Mouse (Mus musculus): Measurements from ENCODE around the gene Ppp1r32. TPM values are rescaled to one million over a fixed set of nuclear protein-coding genes. Genes with fewer than 3 reads are reported as not detected.
A peak's percentile ranks its signal among the peaks of the same experiment; 100 is the strongest.

Ppp1r32 gene
- total RNA-seq (2015; ENCODE audit: low replicate concordance) (not detected in 2 replicates), total RNA-seq (2017; ENCODE audit: low replicate concordance) (0.94 TPM in 1 of 2 replicates, not detected in the other)

GRCm38 (mm10) chr19:10482703-10483102 is at the start of gene Ppp1r32:
TSS of gene Ppp1r32 (minus strand) at chr19:10482928.
- no peak for ATAC-seq (replicated peaks; ENCODE audit: low FRiP score, poor library complexity, severe bottlenecking)

GRCm38 (mm10) chr19:10530082-10530481 is 47.4 kb upstream of the Ppp1r32 start:
- ATAC-seq (replicated peaks; ENCODE audit: low FRiP score, poor library complexity, severe bottlenecking): no peak

GRCm38 (mm10) chr19:10525910-10526309 is 43.2 kb upstream of the Ppp1r32 start, which contains the start of gene Sdhaf2:
TSS of gene Sdhaf2 (minus strand) at chr19:10526142.
- peak; percentile 48 for ATAC-seq (replicated peaks; ENCODE audit: low FRiP score, poor library complexity, severe bottlenecking)

- peak; percentile 89 for ATAC-seq (replicated peaks; ENCODE audit: low FRiP score, poor library complexity, severe bottlenecking)
Measured at GRCm38 (mm10) chr19:10525106-10525901, 42.6 kb upstream of the Ppp1r32 start, which contains the start of gene Cpsf7. TSS of gene Cpsf7 (plus strand) at chr19:10525266.

- ATAC-seq (replicated peaks; ENCODE audit: low FRiP score, poor library complexity, severe bottlenecking): peak; percentile 45
Measured at GRCm38 (mm10) chr19:10524784-10525105, 42.0 kb upstream of the Ppp1r32 start.

GRCm38 (mm10) chr19:10523483-10524080 is 40.9 kb upstream of the Ppp1r32 start:
- ATAC-seq (replicated peaks; ENCODE audit: low FRiP score, poor library complexity, severe bottlenecking): no peak

- ATAC-seq (replicated peaks; ENCODE audit: low FRiP score, poor library complexity, severe bottlenecking): no peak
Measured at GRCm38 (mm10) chr19:10521926-10522325, 39.2 kb upstream of the Ppp1r32 start.

GRCm38 (mm10) chr19:10520355-10520754 is 37.6 kb upstream of the Ppp1r32 start:
- no peak for ATAC-seq (replicated peaks; ENCODE audit: low FRiP score, poor library complexity, severe bottlenecking)

- no peak for ATAC-seq (replicated peaks; ENCODE audit: low FRiP score, poor library complexity, severe bottlenecking)
Measured at GRCm38 (mm10) chr19:10510759-10511330, 28.1 kb upstream of the Ppp1r32 start.

GRCm38 (mm10) chr19:10502571-10502970 is 19.8 kb upstream of the Ppp1r32 start:
- peak; percentile 87 for ATAC-seq (replicated peaks; ENCODE audit: low FRiP score, poor library complexity, severe bottlenecking)

GRCm38 (mm10) chr19:10500581-10500980 is 17.9 kb upstream of the Ppp1r32 start:
- no peak for ATAC-seq (replicated peaks; ENCODE audit: low FRiP score, poor library complexity, severe bottlenecking)

- no peak for ATAC-seq (replicated peaks; ENCODE audit: low FRiP score, poor library complexity, severe bottlenecking)
Measured at GRCm38 (mm10) chr19:10497512-10498160, 14.9 kb upstream of the Ppp1r32 start.

- no peak for ATAC-seq (replicated peaks; ENCODE audit: low FRiP score, poor library complexity, severe bottlenecking)
Measured at GRCm38 (mm10) chr19:10496976-10497375, 14.2 kb upstream of the Ppp1r32 start.

- no peak for ATAC-seq (replicated peaks; ENCODE audit: low FRiP score, poor library complexity, severe bottlenecking)
Measured at GRCm38 (mm10) chr19:10495670-10496069, 12.9 kb upstream of the Ppp1r32 start.

GRCm38 (mm10) chr19:10486264-10486738 is 3.6 kb upstream of the Ppp1r32 start:
- peak; percentile 75 for ATAC-seq (replicated peaks; ENCODE audit: low FRiP score, poor library complexity, severe bottlenecking)

- ATAC-seq (replicated peaks; ENCODE audit: low FRiP score, poor library complexity, severe bottlenecking): no peak
Measured at GRCm38 (mm10) chr19:10479541-10479940, 3.2 kb downstream of the Ppp1r32 start.

GRCm38 (mm10) chr19:10473779-10474178 is 8.9 kb downstream of the Ppp1r32 start:
- no peak for ATAC-seq (replicated peaks; ENCODE audit: low FRiP score, poor library complexity, severe bottlenecking)

GRCm38 (mm10) chr19:10472958-10473357 is 9.8 kb downstream of the Ppp1r32 start:
- ATAC-seq (replicated peaks; ENCODE audit: low FRiP score, poor library complexity, severe bottlenecking): no peak

GRCm38 (mm10) chr19:10469171-10469658 is 13.5 kb downstream of the Ppp1r32 start:
- no peak for ATAC-seq (replicated peaks; ENCODE audit: low FRiP score, poor library complexity, severe bottlenecking)

- no peak for ATAC-seq (replicated peaks; ENCODE audit: low FRiP score, poor library complexity, severe bottlenecking)
Measured at GRCm38 (mm10) chr19:10464427-10464826, 18.3 kb downstream of the Ppp1r32 start.

Data from erythroblast, adult 5-6 weeks (primary cell).